Mouse (Mus musculus) thymus, adult 2 months (tissue): ENCODE data around the gene Tnxb. TPM values are rescaled to one million over a fixed set of nuclear protein-coding genes. Genes with fewer than 3 reads are reported as not detected.

Source experiments
- DNase-seq: peaks from one replicate; pipeline ENCODE4 v3.0.0; 2021
- H3K27ac ChIP-seq: fragments of 200-500 bp; 2 replicates; pipeline ENCODE4 v1.5.1; 2012; ENCODE audit warnings: low read length, control low read depth; ENCODE audit not compliant: control insufficient read depth, insufficient read depth
- H3K27me3 ChIP-seq: fragments of 200-500 bp; 2 replicates; pipeline ENCODE4 v1.6.1; 2012; ENCODE audit warnings: mild to moderate bottlenecking, low read length, moderate library complexity, mixed read lengths; ENCODE audit not compliant: control insufficient read depth, insufficient read depth
- H3K36me3 ChIP-seq: fragments of 200-500 bp; 2 replicates; pipeline ENCODE4 v1.6.1; 2012; ENCODE audit warnings: mild to moderate bottlenecking, low read length, moderate library complexity; ENCODE audit not compliant: control insufficient read depth, insufficient read depth
- H3K4me1 ChIP-seq: fragments of 200-500 bp; replicated peaks from 2 replicates; pipeline ENCODE4 v1.6.1; 2012; ENCODE audit warnings: low read length; ENCODE audit not compliant: control insufficient read depth, insufficient read depth
- H3K4me3 ChIP-seq: fragments of 200-500 bp; 2 replicates; pipeline ENCODE4 v1.5.1; 2012; ENCODE audit warnings: mild to moderate bottlenecking, low read length, control low read depth, moderate library complexity; ENCODE audit not compliant: control insufficient read depth, insufficient read depth
- CTCF ChIP-seq: fragments of 200-500 bp; IDR thresholded peaks from 2 replicates; pipeline ENCODE4 v1.5.1; 2012; ENCODE audit warnings: mild to moderate bottlenecking, control low read depth, low read length, moderate library complexity, borderline replicate concordance; ENCODE audit not compliant: control insufficient read depth, poor library complexity, insufficient read depth; ENCODE audit errors: extremely low read depth
- POLR2A ChIP-seq: fragments of 200-500 bp; IDR thresholded peaks from 2 replicates; pipeline ENCODE4 v1.6.1; 2012; ENCODE audit warnings: mild to moderate bottlenecking, low read length, control low read depth, moderate library complexity; ENCODE audit not compliant: control insufficient read depth, poor library complexity, insufficient read depth; ENCODE audit errors: extremely low read depth
- WGBS: fragments of 180-500 bp; shearing (Covaris S2); methylation state at CpG from one replicate; pipeline ENCODE4 v1.1.7; 2018; 5-methylcytosine and 5-hydroxymethylcytosine counted together
- polyA plus RNA-seq: library from polyadenylated mRNA; depleted of rRNA; stranded (reverse); fragments of >200 nt; gene quantifications from 2 replicates; pipeline ENCODE4 v1.2.3, GENCODE M21; 2012

Gene Tnxb
- polyA plus RNA-seq, 1 experiment = 5.7 TPM

- 77% methylated on average over 11 of the region's 11 CpGs for WGBS
- Histone ChIP-seq H3K27ac (no peak overlapping the region), H3K36me3 (no peaks in the 10 kb centered on the region), H3K27me3 (peaks cover 4% of the 10 kb centered on the region; the same call in 1 of the 2 replicates), H3K4me3 (no peak overlapping the region), H3K4me1 (no peaks in the 10 kb centered on the region)
- no peak for TF ChIP-seq POLR2A
- TF ChIP-seq CTCF = no peak
- no peak for DNase-seq
Measured at GRCm38 (mm10) chr17:34681881-34682536, 11.7 kb downstream of the Tnxb start.

DNA sequence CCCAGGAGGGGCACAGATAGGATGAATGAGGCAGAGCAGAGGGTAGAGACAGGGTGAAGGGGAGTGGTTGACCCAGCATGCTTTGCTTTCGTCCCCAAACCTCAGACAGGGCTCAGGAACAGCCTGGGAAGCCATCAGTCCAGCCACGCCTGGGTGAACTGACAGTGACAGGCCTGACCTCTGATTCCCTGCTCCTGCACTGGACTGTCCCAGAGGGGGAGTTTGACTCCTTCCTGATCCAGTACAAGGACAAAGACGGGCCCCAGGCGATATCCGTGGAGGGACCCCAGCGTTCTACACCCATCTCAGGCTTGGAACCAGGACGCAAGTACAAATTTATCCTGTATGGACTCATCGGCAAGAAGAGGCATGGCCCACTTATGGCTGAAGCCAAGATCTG, 12.8 kb downstream of the Tnxb start:
- no peaks in the 10 kb centered on the region for H3K36me3 ChIP-seq
- H3K4me3 ChIP-seq = no peak overlapping the region
- peaks cover 4% of the 10 kb centered on the region; the same call in 1 of the 2 replicates for H3K27me3 ChIP-seq
- no peak overlapping the region for H3K27ac ChIP-seq
- TF ChIP-seq CTCF (no peak), POLR2A (no peak)
- WGBS = 85% methylated on average over 8 of the region's 8 CpGs
- no peak for DNase-seq
- no peaks in the 10 kb centered on the region for H3K4me1 ChIP-seq

GRCm38 (mm10) chr17:34683686-34684220, 13.4 kb downstream of the Tnxb start:
- 68% methylated on average over 10 of the region's 10 CpGs for WGBS
- no peak for DNase-seq
- Histone ChIP-seq H3K4me3 (no peak overlapping the region), H3K36me3 (no peaks in the 10 kb centered on the region), H3K27me3 (peaks cover 4% of the 10 kb centered on the region; the same call in 1 of the 2 replicates), H3K27ac (no peak overlapping the region), H3K4me1 (no peaks in the 10 kb centered on the region)
- TF ChIP-seq CTCF = no peak
- TF ChIP-seq POLR2A = no peak

DNA sequence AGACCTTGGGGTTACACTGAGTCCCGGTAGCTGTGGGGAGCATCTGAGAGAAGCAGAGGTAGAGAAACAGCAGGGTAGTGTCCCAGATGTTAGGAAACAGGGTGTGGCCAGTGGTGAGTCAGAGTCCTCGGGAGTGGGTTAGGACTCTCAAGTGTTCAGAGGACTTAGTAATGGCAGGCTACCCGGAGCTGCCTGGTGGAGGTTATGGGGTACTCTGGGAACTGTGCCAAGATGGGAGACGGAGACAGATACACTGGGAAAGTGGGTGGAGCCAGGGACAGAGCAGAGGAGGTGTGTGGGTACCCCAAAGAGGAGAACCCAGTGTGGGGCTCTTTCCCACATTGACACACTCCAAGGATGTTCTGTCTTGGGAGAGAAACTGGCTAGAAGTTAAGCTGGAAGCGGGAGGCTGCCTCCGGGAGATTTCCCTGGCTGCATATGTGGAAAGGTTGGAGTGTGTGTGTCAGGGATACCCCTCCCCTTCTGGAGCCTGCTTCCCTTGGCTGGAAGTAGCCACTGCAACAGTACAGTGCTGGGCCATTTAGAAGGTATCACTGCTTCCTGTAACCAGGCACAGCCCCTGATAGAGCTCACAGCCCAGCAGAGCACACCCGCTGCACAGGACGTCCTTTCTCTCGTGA, 14.0 kb downstream of the Tnxb start:
- no peak for TF ChIP-seq POLR2A
- no peak for TF ChIP-seq CTCF
- H3K27ac ChIP-seq = no peak overlapping the region
- no peaks in the 10 kb centered on the region for H3K36me3 ChIP-seq
- no peak overlapping the region for H3K4me3 ChIP-seq
- DNase-seq = no peak
- no peaks in the 10 kb centered on the region for H3K4me1 ChIP-seq
- H3K27me3 ChIP-seq = peaks cover 4% of the 10 kb centered on the region; the same call in 1 of the 2 replicates
- 79% methylated on average over 9 of the region's 9 CpGs for WGBS

GRCm38 (mm10) chr17:34685120-34686110, 15.1 kb downstream of the Tnxb start:
- DNase-seq = no peak
- WGBS = 68% methylated on average over 28 of the region's 28 CpGs
- H3K27ac ChIP-seq = no peak overlapping the region
- no peak for TF ChIP-seq CTCF
- no peak for TF ChIP-seq POLR2A
- no peaks in the 10 kb centered on the region for H3K4me1 ChIP-seq
- H3K27me3 ChIP-seq = peaks cover 4% of the 10 kb centered on the region; the same call in 1 of the 2 replicates
- no peaks in the 10 kb centered on the region for H3K36me3 ChIP-seq
- H3K4me3 ChIP-seq = no peak overlapping the region

DNA sequence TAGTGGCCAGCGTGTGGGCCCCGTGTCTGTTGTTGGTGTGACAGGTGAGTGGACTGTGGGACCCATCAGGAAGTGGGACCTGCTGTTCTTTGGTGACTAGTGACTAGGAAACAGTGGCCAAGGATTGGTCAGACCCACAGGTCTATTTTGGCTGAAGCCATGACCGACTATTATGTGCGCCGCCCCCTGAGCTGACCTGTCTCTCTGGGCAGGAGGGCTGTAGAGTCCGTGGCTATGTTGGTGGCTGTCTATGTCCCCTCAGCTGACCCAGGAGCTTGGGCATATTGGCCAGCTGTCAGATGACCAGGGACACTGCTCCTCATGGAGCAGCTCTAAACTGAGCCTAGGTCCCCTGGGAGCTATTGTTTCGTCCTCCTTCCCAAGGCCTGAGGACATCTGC, 18.6 kb downstream of the Tnxb start:
- Histone ChIP-seq H3K27me3 (no peaks in the 10 kb centered on the region; the same call in 1 of the 2 replicates), H3K4me1 (no peaks in the 10 kb centered on the region; the same call in 1 of the 2 replicates), H3K4me3 (no peak overlapping the region), H3K27ac (no peak overlapping the region), H3K36me3 (no peaks in the 10 kb centered on the region)
- WGBS = 93% methylated on average over 7 of the region's 7 CpGs
- DNase-seq = no peak
- TF ChIP-seq POLR2A (no peak), CTCF (no peak)
